Mouse (Mus musculus) hindbrain, embryonic 15.5 days (tissue): ENCODE data around the gene Olfr1393. TPM values are rescaled to one million over a fixed set of nuclear protein-coding genes. Genes with fewer than 3 reads are reported as not detected.

ENCODE experiments used
- ATAC-seq: fragments of 200-750 bp; cut with Nextera tagmentation; 2 replicates; pipeline ENCODE4 v1.8.0; 2017; ENCODE audit warnings: low read depth, moderate number of reproducible peaks, moderate TSS enrichment; ENCODE audit not compliant: low FRiP score
- H3K27ac ChIP-seq: fragments of 300-500 bp; sonication (generic); replicated peaks from 2 replicates; pipeline ENCODE4 v1.5.1; 2015; ENCODE audit warnings: mild to moderate bottlenecking, inconsistent platforms
- H3K27me3 ChIP-seq: fragments of 300-500 bp; sonication (generic); 2 replicates; pipeline ENCODE4 v1.6.1; 2015; ENCODE audit warnings: control low read depth, inconsistent platforms
- H3K36me3 ChIP-seq: fragments of 300-500 bp; sonication (generic); 2 replicates; pipeline ENCODE4 v1.6.1; 2015; ENCODE audit warnings: control low read depth, inconsistent platforms
- H3K4me1 ChIP-seq: fragments of 300-500 bp; sonication (generic); replicated peaks from 2 replicates; pipeline ENCODE4 v1.6.1; 2015; ENCODE audit warnings: control low read depth, inconsistent platforms
- H3K4me2 ChIP-seq: fragments of 300-500 bp; sonication (generic); 2 replicates; pipeline ENCODE4 v1.6.1; 2015; ENCODE audit warnings: moderate library complexity, mild to moderate bottlenecking, inconsistent platforms
- H3K4me3 ChIP-seq: fragments of 300-500 bp; sonication (generic); 2 replicates; pipeline ENCODE4 v1.5.1; 2015; ENCODE audit warnings: mild to moderate bottlenecking, inconsistent platforms
- H3K9ac ChIP-seq: fragments of 300-500 bp; sonication (generic); 2 replicates; pipeline ENCODE4 v1.6.1; 2015; ENCODE audit warnings: inconsistent platforms
- H3K9me3 ChIP-seq: fragments of 300-500 bp; sonication (generic); 2 replicates; pipeline ENCODE4 v1.6.1; 2016; ENCODE audit warnings: control low read depth, inconsistent platforms
- WGBS: fragments of 180-500 bp; shearing (Covaris S2); methylation state at CpG from one replicate; pipeline ENCODE4 v1.1.7; 2015; 5-methylcytosine and 5-hydroxymethylcytosine counted together
- polyA plus RNA-seq: library from polyadenylated mRNA; unstranded; fragments of >200 nt; fragmentation: Nextera tagmentation; extraction: Ambion mirVana; gene quantifications from 2 replicates; pipeline ENCODE4 v1.2.1, GENCODE M21; 2015

Gene Olfr1393
- polyA plus RNA-seq, 1 experiment from 2014 or later: not detected

DNA sequence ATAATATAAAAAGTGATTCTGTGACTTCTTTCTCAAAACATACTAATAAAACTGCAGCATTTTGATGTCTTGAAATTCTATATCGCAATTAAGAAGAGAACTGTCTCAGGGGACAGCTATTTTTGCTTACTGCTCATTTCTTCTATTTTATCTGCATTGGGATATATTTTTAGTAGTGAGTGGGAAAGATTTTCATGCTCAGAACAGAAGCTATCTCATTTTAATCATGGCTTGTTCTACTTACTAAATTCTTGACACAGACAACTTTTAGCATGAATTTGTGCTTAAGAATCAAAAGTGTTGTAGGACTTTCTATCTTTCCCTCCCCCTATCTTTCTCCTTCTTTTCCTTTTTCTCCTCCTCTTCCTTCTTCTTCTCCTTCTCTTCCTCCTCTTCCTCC lies 51.6 kb downstream of the Olfr1393 start:
- H3K4me2 ChIP-seq: no peak overlapping the region
- no peaks in the 10 kb centered on the region for H3K27me3 ChIP-seq
- H3K9ac ChIP-seq: no peak overlapping the region
- no peak for ATAC-seq
- no peak overlapping the region for H3K27ac ChIP-seq
- no peaks in the 10 kb centered on the region for H3K4me1 ChIP-seq
- H3K4me3 ChIP-seq: no peak overlapping the region
- no peaks in the 10 kb centered on the region for H3K36me3 ChIP-seq
- H3K9me3 ChIP-seq: no peaks in the 10 kb centered on the region
- 83% methylated on average over 1 of the region's 1 CpGs for WGBS

Other genes starting within 250 kb of the Olfr1393 start
- gene 9930111J21Rik2, start 227.1 kb upstream of the Olfr1393 start, polyA plus RNA-seq: 0.35 and 0.45 TPM in 2 replicates
- gene Tgtp2, start 214.1 kb upstream of the Olfr1393 start, polyA plus RNA-seq: 0.54 TPM in 1 of 2 replicates, not detected in the other
- 0.52 and 1.6 TPM in 2 replicates for gene Ifi47, start 201.7 kb upstream of the Olfr1393 start, polyA plus RNA-seq
- gene Olfr1396, start 163.4 kb upstream of the Olfr1393 start, polyA plus RNA-seq: not detected in 2 replicates
- not detected in 2 replicates for gene Olfr1395, start 136.0 kb upstream of the Olfr1393 start, polyA plus RNA-seq
- not detected in 2 replicates for gene Olfr1394, start 123.9 kb upstream of the Olfr1393 start, polyA plus RNA-seq
- 0.22 TPM in 1 of 2 replicates, not detected in the other for gene Btnl9, start 91.1 kb upstream of the Olfr1393 start, polyA plus RNA-seq
- 38.0 and 40.7 TPM in 2 replicates for gene Zfp62, start 75.0 kb upstream of the Olfr1393 start, polyA plus RNA-seq
- 34.7 and 36.2 TPM in 2 replicates for gene Mgat1, start 34.1 kb upstream of the Olfr1393 start, polyA plus RNA-seq
- not detected in 2 replicates for gene Olfr1392, start 7.0 kb downstream of the Olfr1393 start, polyA plus RNA-seq
- gene Olfr10, start 26.4 kb downstream of the Olfr1393 start, polyA plus RNA-seq: not detected in 2 replicates
- not detected in 2 replicates for gene Olfr1391, start 44.4 kb downstream of the Olfr1393 start, polyA plus RNA-seq
- gene Olfr1390, start 56.9 kb downstream of the Olfr1393 start, polyA plus RNA-seq: not detected in 2 replicates
- not detected in 2 replicates for gene Olfr1389, start 144.8 kb downstream of the Olfr1393 start, polyA plus RNA-seq
- gene Olfr1388, start 158.3 kb downstream of the Olfr1393 start, polyA plus RNA-seq: 0.08 and 0.12 TPM in 2 replicates
- not detected in 2 replicates for gene Olfr1387, start 177.0 kb downstream of the Olfr1393 start, polyA plus RNA-seq
- gene Olfr1386, start 186.7 kb downstream of the Olfr1393 start, polyA plus RNA-seq: not detected in 2 replicates
- gene Olfr1385, start 210.8 kb downstream of the Olfr1393 start, polyA plus RNA-seq: not detected in 2 replicates
- gene Olfr1384, start 228.4 kb downstream of the Olfr1393 start, polyA plus RNA-seq: not detected in 2 replicates
- not detected in 2 replicates for gene Olfr1383, start 241.3 kb downstream of the Olfr1393 start, polyA plus RNA-seq
- gene Olfr1382, start 249.9 kb downstream of the Olfr1393 start, polyA plus RNA-seq: not detected in 2 replicates